Mouse (Mus musculus) spleen, adult 2 months (tissue): ENCODE results near the gene Foxp4. TPM values are rescaled to one million over a fixed set of nuclear protein-coding genes. Genes with fewer than 3 reads are reported as not detected.
A peak's percentile ranks its signal among the peaks of the same experiment; 100 is the strongest.

Experiments used
- DNase-seq, 2 experiments: peaks; one replicate each; pipeline versions ENCODE4 v3.0.0 to v3.0.0-alpha.2; 2012 to 2021; ENCODE audit warnings: low spot score in 2 of 2, low read depth in 1 of 2
- H3K27ac ChIP-seq: fragments of 200-500 bp; 2 replicates; pipeline ENCODE4 v1.5.1; 2012; ENCODE audit warnings: low read length, inconsistent platforms; ENCODE audit not compliant: insufficient read depth
- H3K27me3 ChIP-seq: fragments of 200-500 bp; 2 replicates; pipeline ENCODE4 v1.6.1; 2012; ENCODE audit warnings: mild to moderate bottlenecking, moderate library complexity, low read length, inconsistent platforms; ENCODE audit not compliant: control insufficient read depth, insufficient read depth
- H3K36me3 ChIP-seq: fragments of 200-500 bp; 2 replicates; pipeline ENCODE4 v1.6.1; 2012; ENCODE audit warnings: mild to moderate bottlenecking, low read length, inconsistent platforms; ENCODE audit not compliant: control insufficient read depth, insufficient read depth
- H3K4me1 ChIP-seq: fragments of 200-500 bp; 2 replicates; pipeline ENCODE4 v1.6.1; 2011; ENCODE audit warnings: inconsistent platforms; ENCODE audit not compliant: control insufficient read depth, insufficient read depth, insufficient read length
- H3K4me3 ChIP-seq: fragments of 200-500 bp; 2 replicates; pipeline ENCODE4 v1.5.1; 2011; ENCODE audit warnings: mild to moderate bottlenecking, inconsistent platforms; ENCODE audit not compliant: insufficient read depth, insufficient read length; ENCODE audit errors: extremely low read depth
- CTCF ChIP-seq: fragments of 200-500 bp; IDR thresholded peaks from 2 replicates; pipeline ENCODE4 v1.5.1; 2011; ENCODE audit warnings: mild to moderate bottlenecking, inconsistent platforms; ENCODE audit not compliant: insufficient read depth, insufficient read length, insufficient replicate concordance; ENCODE audit errors: extremely low read depth
- POLR2A ChIP-seq: fragments of 200-500 bp; IDR thresholded peaks from 2 replicates; pipeline ENCODE4 v1.6.1; 2011; ENCODE audit warnings: low read depth, low read length, inconsistent platforms
- WGBS: fragments of 180-500 bp; shearing (Covaris S2); methylation state at CpG from one replicate; pipeline ENCODE4 v1.1.7; 2018; 5-methylcytosine and 5-hydroxymethylcytosine counted together
- polyA plus RNA-seq: library from polyadenylated mRNA; depleted of rRNA; stranded (reverse); fragments of >200 nt; gene quantifications from 2 replicates; pipeline ENCODE4 v1.2.3, GENCODE M21; 2012

The Foxp4 gene
- polyA plus RNA-seq, 1 experiment, result 62.0 TPM

GRCm38 (mm10) chr17:47887381-47888154, 36.9 kb downstream of the Foxp4 start:
- H3K4me1 ChIP-seq, result peaks cover 5% of the 10 kb centered on the region; the same call in 1 of the 2 replicates
- no peaks in the 10 kb centered on the region for H3K27me3 ChIP-seq
- no peak overlapping the region for H3K27ac ChIP-seq
- peaks cover 3% of the 10 kb centered on the region; the same call in 1 of the 2 replicates for H3K36me3 ChIP-seq
- no peak for TF ChIP-seq CTCF
- no peak for TF ChIP-seq POLR2A
- H3K4me3 ChIP-seq, result no peak overlapping the region
- no peak for DNase-seq
- 43% methylated on average over 13 of the region's 13 CpGs for whole genome bisulfite sequencing

DNA sequence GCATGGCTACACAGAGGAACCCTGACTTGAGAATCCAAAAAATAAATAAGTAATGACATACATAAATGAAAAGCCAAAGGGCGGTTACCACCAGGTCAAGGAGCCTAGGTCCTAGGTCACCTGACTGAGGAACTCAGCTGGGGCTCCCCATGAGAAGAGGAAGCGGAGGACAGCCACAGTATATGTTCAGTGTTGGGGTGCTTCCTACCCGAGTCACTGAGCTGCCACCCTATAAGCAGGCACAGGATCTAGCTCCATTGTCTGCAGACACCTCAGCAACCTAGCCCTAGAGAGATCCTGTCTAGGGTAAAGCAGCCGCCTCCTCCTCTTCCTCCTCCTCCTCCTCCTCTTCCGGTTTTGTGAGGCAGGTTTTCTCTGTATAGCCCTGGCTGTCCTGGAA, 41.3 kb downstream of the Foxp4 start:
- WGBS, result 35% methylated on average over 5 of the region's 5 CpGs
- DNase-seq, result no peak
- no peak overlapping the region for H3K4me3 ChIP-seq
- no peaks in the 10 kb centered on the region for H3K27me3 ChIP-seq
- TF ChIP-seq POLR2A (no peak), CTCF (no peak)
- H3K4me1 ChIP-seq, result peaks cover 10% of the 10 kb centered on the region
- H3K27ac ChIP-seq, result 0 out of 2 replicates have a peak overlapping the region, but pooled peaks have one; percentile 4
- peaks cover 9% of the 10 kb centered on the region for H3K36me3 ChIP-seq

DNA sequence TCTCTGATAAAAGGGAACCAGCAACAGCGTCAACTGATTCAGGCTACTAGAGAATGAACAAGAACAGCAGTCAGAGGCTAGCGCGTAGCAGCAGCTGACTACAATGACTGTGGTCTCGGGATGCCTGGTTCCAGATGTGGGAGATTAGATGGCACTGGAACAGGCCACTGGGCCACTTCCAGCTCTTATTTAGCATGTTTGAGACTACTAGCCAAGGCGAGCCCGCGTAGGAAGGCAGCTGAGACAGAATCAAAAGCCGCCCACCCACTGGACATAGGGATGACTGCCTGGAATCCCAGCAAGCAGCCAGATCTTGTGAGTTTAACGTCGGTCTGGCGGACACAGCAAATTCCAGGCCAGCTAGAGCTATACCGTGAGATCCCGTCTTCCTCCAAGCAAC, 43.1 kb downstream of the Foxp4 start:
- 93% methylated on average over 13 of the region's 13 CpGs for WGBS
- Histone ChIP-seq H3K4me1 (peaks cover 10% of the 10 kb centered on the region), H3K4me3 (no peak overlapping the region), H3K36me3 (peaks cover 7% of the 10 kb centered on the region; the same call in 1 of the 2 replicates), H3K27ac (no peak overlapping the region), H3K27me3 (no peaks in the 10 kb centered on the region)
- TF ChIP-seq POLR2A, result no peak
- no peak for TF ChIP-seq CTCF
- no peak for DNase-seq

- H3K27ac ChIP-seq, result no peak overlapping the region
- H3K4me3 ChIP-seq, result no peak overlapping the region
- no peak for TF ChIP-seq POLR2A
- TF ChIP-seq CTCF, result no peak
- no peak for DNase-seq
- no peaks in the 10 kb centered on the region for H3K27me3 ChIP-seq
- H3K4me1 ChIP-seq, result peaks cover 10% of the 10 kb centered on the region
- 78% methylated on average over 3 of the region's 3 CpGs for WGBS
- peaks cover 9% of the 10 kb centered on the region; the same call in 1 of the 2 replicates for H3K36me3 ChIP-seq
These were observed 45.2 kb downstream of the Foxp4 start for GRCm38 (mm10) chr17:47879207-47879606.

DNA sequence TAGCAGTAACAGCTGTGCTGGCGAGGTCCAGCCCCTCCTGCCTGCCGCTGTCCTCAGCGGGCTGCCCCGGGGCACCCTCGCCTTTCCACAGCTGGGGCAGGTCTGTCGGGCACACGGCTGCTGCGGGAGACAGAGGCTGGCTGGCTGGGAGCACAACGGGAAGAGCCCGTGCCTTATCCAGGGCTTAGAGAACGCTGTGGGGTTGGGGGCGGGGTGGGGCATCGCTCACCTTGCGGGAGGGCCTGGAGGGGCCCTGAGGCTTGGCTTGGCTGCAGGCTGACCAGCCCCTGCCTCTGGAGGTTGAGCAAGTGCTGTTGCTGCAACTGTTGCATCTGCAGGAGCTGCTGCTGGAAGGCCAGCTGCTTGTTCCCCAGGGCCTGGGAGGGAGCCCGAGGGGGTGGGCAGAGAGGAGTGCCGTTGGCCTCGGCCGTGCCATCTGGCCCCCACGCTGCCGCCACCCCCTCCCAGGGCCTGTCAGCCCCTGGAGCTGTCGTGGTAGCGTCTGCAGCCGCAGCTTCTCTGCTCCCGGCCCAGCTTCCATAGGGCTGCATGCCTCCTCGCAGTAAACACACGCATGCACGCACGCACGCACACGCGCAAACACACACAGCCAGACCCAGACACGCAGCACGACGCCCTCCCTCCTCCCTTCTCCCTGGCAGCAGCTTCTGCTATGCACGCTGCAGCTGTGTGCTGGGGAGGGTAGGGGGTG, 45.9 kb downstream of the Foxp4 start:
- H3K36me3 ChIP-seq, result peaks cover 9% of the 10 kb centered on the region; the same call in 1 of the 2 replicates
- H3K4me1 ChIP-seq, result peaks cover 10% of the 10 kb centered on the region
- no peak for TF ChIP-seq CTCF
- no peak for TF ChIP-seq POLR2A
- no peak overlapping the region for H3K4me3 ChIP-seq
- WGBS, result 73% methylated on average over 35 of the region's 35 CpGs
- no peak overlapping the region for H3K27ac ChIP-seq
- DNase-seq, result no peak
- H3K27me3 ChIP-seq, result no peaks in the 10 kb centered on the region

GRCm38 (mm10) chr17:47877715-47878377, 46.6 kb downstream of the Foxp4 start:
- H3K4me3 ChIP-seq, result no peak overlapping the region
- no peak overlapping the region for H3K27ac ChIP-seq
- WGBS, result 77% methylated on average over 10 of the region's 10 CpGs
- TF ChIP-seq POLR2A (no peak), CTCF (no peak)
- H3K4me1 ChIP-seq, result peaks cover 5% of the 10 kb centered on the region
- H3K27me3 ChIP-seq, result no peaks in the 10 kb centered on the region
- H3K36me3 ChIP-seq, result peaks cover 9% of the 10 kb centered on the region; the same call in 1 of the 2 replicates
- DNase-seq, result no peak
